Mouse (Mus musculus): ENCODE results near the gene Actrt2. TPM values are rescaled to one million over a fixed set of nuclear protein-coding genes. Genes with fewer than 3 reads are reported as not detected.

Actrt2 gene
- polyA plus RNA-seq, 1 experiment from 2014 or later: not detected

- peaks cover 23% of the 10 kb centered on the region for H3K4me1 ChIP-seq
- 78% methylated on average over 3 of the region's 3 CpGs for WGBS
- H3K9ac ChIP-seq (replicated peaks): no peak overlapping the region
- peaks cover 60% of the 10 kb centered on the region for H3K27me3 ChIP-seq (replicated peaks)
- ATAC-seq (ENCODE audit: low FRiP score): no peak
- H3K4me2 ChIP-seq: no peak overlapping the region
- H3K36me3 ChIP-seq: no peaks in the 10 kb centered on the region
- H3K9me3 ChIP-seq (replicated peaks): no peaks in the 10 kb centered on the region
- H3K4me3 ChIP-seq (replicated peaks): no peak overlapping the region
- no peak overlapping the region for H3K27ac ChIP-seq (replicated peaks)
These were observed 44.4 kb downstream of the Actrt2 start for GRCm38 (mm10) chr4:154623241-154623640.

DNA sequence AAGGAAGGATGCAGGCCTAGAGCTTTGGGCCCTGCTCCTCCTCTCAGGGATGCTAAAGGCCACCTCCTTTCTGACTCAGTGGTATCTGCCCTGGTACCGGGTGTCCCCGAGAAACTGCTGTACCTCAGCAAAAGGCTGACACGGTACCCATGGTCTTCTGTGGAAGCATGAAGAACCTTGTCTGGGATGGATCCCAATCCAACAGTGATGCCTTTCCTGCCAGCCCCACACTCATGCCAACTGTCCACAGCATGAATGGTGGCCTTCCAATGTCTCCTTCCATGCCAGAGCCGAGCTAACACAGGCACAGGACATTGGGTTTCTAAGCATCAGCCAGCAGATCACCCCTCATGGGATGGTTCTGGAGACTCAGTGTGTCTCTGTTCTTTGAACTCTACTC, 45.1 kb downstream of the Actrt2 start:
- H3K36me3 ChIP-seq: no peaks in the 10 kb centered on the region
- H3K9me3 ChIP-seq (replicated peaks): no peaks in the 10 kb centered on the region
- no peak for ATAC-seq (ENCODE audit: low FRiP score)
- peaks cover 53% of the 10 kb centered on the region for H3K27me3 ChIP-seq (replicated peaks)
- no peak overlapping the region for H3K4me2 ChIP-seq
- H3K9ac ChIP-seq (replicated peaks): no peak overlapping the region
- no peak overlapping the region for H3K27ac ChIP-seq (replicated peaks)
- WGBS: 91% methylated on average over 4 of the region's 4 CpGs
- H3K4me1 ChIP-seq: peaks cover 23% of the 10 kb centered on the region
- H3K4me3 ChIP-seq (replicated peaks): no peak overlapping the region

Other genes with a start within 250 kb of the Actrt2 start
- gene Prdm16, start 31.0 kb downstream of the Actrt2 start, polyA plus RNA-seq (2015; fragmentation: Nextera tagmentation; extraction: Ambion mirVana): 7.7 and 9.0 TPM in 2 replicates
- 1.0 and 1.6 TPM in 2 replicates for gene Ttc34, start 169.6 kb upstream of the Actrt2 start, polyA plus RNA-seq (2015; fragmentation: Nextera tagmentation; extraction: Ambion mirVana)
- gene Mmel1, start 201.7 kb upstream of the Actrt2 start, polyA plus RNA-seq (2015; fragmentation: Nextera tagmentation; extraction: Ambion mirVana): 0.75 and 0.84 TPM in 2 replicates
- gene Fam213b, start 231.3 kb upstream of the Actrt2 start, polyA plus RNA-seq (2015; fragmentation: Nextera tagmentation; extraction: Ambion mirVana): 68.2 and 79.2 TPM in 2 replicates

Measured in neural tube, embryonic 15.5 days (tissue).